Mouse (Mus musculus) hindbrain, embryonic 16.5 days (tissue): ENCODE measurements around the gene Pappa. TPM values are rescaled to one million over a fixed set of nuclear protein-coding genes. Genes with fewer than 3 reads are reported as not detected.

Experiments
- ATAC-seq: fragments of 200-750 bp; cut with Nextera tagmentation; 2 replicates; pipeline ENCODE4 v1.8.0; 2017; ENCODE audit warnings: moderate TSS enrichment, moderate library complexity
- H3K27ac ChIP-seq: fragments of 300-500 bp; sonication (generic); 2 replicates; pipeline ENCODE4 v1.5.1; 2014; ENCODE audit warnings: low read depth, mild to moderate bottlenecking, control low read depth, low read length, moderate library complexity
- H3K27me3 ChIP-seq: fragments of 300-500 bp; sonication (generic); replicated peaks from 2 replicates; pipeline ENCODE4 v1.6.1; 2014; ENCODE audit warnings: low read length; ENCODE audit not compliant: control insufficient read depth, insufficient read depth
- H3K36me3 ChIP-seq: fragments of 300-500 bp; sonication (generic); 2 replicates; pipeline ENCODE4 v1.6.1; 2014; ENCODE audit warnings: mild to moderate bottlenecking, low read length, moderate library complexity, mixed read lengths; ENCODE audit not compliant: control insufficient read depth, insufficient read depth
- H3K4me1 ChIP-seq: fragments of 300-500 bp; sonication (generic); 2 replicates; pipeline ENCODE4 v1.6.1; 2014; ENCODE audit warnings: low read depth, low read length; ENCODE audit not compliant: control insufficient read depth, insufficient read depth
- H3K4me2 ChIP-seq: fragments of 300-500 bp; sonication (generic); 2 replicates; pipeline ENCODE4 v1.6.1; 2014; ENCODE audit warnings: mild to moderate bottlenecking, low read length, control low read depth, moderate library complexity
- H3K4me3 ChIP-seq: fragments of 300-500 bp; sonication (generic); 2 replicates; pipeline ENCODE4 v1.5.1; 2014; ENCODE audit warnings: mild to moderate bottlenecking, low read length, control low read depth, moderate library complexity
- H3K9ac ChIP-seq: fragments of 300-500 bp; sonication (generic); 2 replicates; pipeline ENCODE4 v1.6.1; 2014; ENCODE audit warnings: low read depth, mild to moderate bottlenecking, control low read depth, low read length, moderate library complexity
- H3K9me3 ChIP-seq: fragments of 300-500 bp; sonication (generic); 2 replicates; pipeline ENCODE4 v1.6.1; 2014; ENCODE audit warnings: mild to moderate bottlenecking, low read length, moderate library complexity; ENCODE audit not compliant: control insufficient read depth
- WGBS: fragments of 180-500 bp; shearing (Covaris S2); extraction: QIAGEN DNeasy Blood & Tissue Kit; methylation state at CpG from one replicate; pipeline ENCODE4 v1.1.7; 2014; 5-methylcytosine and 5-hydroxymethylcytosine counted together
- polyA plus RNA-seq: library from polyadenylated mRNA; unstranded; fragments of >200 nt; fragmentation: Nextera tagmentation; extraction: Ambion mirVana; gene quantifications from 2 replicates; pipeline ENCODE4 v1.2.1, GENCODE M21; 2015

Pappa gene
- polyA plus RNA-seq, 1 experiment from 2014 or later = 0.93 TPM

DNA sequence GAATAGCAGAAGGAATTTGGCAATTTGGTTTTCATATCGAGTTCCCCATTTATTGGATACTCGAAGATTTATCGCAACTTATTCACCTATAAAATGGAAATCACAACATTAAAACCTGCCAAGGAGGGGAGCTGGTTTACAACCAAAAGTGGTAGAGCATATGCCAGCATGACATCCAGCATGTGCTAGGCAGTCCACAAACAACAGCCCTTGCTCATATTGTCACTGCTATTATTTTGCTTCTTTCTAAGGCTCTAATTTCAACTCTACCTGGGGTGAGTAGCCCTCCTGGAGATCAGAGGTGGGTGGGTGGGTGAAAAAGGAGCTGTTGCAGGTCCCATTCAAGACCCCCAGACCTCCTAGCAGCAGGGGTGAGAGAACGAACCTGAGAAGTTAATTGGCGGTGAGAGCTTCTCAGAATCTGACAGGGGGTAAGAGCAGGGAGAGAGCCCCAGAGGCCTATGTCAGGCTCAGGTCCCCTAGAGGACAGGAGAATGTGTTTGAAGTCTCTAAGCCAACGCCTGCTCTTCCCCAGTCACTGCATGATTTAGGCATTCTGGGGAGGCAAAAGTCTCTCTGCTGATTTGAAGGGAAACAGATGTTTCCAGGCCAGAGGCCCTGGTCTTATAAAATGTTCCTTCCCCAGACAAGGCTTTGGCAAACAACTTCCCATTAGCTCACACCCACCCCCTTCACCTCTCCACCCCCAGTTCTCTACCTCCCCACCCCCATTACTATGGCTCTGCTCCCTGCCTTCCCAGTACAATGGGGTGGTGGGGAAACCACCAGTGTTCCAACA lies 279.1 kb downstream of the Pappa start:
- Histone ChIP-seq H3K27ac (no peak overlapping the region), H3K4me3 (no peak overlapping the region), H3K27me3 (no peaks in the 10 kb centered on the region), H3K9me3 (no peaks in the 10 kb centered on the region), H3K4me1 (no peaks in the 10 kb centered on the region), H3K4me2 (no peak overlapping the region), H3K36me3 (no peaks in the 10 kb centered on the region), H3K9ac (no peak overlapping the region)
- ATAC-seq = no peak; the same call in 1 of the 2 replicates
- 76% methylated on average over 6 of the region's 6 CpGs for WGBS
